Mouse (Mus musculus) hindlimb bud, embryonic 11.5 days (tissue): Measurements from ENCODE around the gene Cnot4.
"Not testable (repeated sequence)": the region's sequence is repeated elsewhere in the genome, so short reads cannot be mapped to it uniquely, and the experiment has no call there.

Experiments used
- DNase-seq: peaks from one replicate; pipeline ENCODE4 v3.0.0-alpha.2; 2012; ENCODE audit warnings: low read depth, low spot score; ENCODE audit errors: extremely low spot score

Gene Cnot4

DNA sequence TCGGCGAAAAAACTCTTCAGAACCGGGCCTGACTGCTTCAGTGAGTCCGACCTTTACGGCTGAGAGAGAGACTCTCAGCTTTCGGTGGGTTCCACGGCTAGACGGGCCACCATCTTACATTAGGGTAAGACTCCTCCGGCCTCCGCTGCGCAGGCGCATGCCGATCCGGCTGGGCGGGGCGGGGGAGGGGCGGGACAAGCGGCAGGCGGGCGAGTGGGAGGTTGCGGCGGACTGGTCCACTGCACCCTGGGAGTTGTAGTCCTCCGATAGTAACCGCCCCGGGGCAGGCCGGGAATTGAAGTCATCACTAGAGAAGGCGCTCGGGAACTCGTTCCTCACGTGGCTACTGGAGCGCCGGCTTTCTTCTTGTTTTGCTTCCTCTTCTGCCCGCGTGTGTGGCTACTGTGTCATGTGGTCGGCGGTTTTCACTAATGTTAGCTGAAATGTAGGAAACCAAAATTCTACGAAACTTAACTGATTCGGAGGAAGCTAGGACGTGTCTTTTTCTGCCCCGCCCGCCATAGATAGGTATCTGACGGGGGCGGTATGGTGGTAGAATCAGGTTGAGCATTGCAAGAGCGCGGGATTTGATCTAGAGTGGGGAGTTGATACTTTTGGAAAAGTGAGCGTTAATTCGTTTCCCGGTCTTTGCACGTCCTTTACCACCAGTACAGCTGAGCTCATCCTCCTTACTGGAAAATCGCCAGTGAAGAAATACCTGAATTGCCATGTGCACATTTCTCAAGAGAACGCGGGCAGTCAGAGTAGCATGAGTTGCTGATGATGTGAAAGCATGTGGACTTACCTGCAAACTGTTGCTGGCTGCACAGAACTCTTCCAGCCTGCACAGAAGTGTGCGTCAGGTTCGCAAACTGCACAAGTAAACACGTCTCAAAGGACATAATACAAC, at the start of gene Cnot4:
Cnot4 (minus strand) TSS at position 146 of the 910 bp plus-strand sequence.
- peak; percentile 82 for DNase-seq

DNA sequence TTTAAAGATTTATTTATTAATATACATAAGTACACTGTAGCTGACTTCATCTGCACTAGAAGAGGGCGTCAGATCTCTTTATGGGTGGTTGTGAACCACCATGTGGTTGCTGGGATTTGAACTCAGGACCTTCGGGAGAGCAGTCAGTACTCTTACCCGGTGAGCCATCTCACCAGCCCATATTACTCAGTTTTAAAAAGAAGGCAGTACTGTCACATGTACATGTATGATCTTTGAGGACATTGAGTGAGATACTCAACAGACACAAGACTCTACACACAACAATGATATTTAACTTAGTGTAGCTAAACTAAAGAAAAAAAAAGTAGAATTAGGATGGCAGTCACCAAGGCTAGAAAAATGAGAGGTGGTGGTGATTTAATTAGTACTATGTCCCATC, 45.8 kb upstream of the Cnot4 start:
- not testable (repeated sequence) for DNase-seq

DNA sequence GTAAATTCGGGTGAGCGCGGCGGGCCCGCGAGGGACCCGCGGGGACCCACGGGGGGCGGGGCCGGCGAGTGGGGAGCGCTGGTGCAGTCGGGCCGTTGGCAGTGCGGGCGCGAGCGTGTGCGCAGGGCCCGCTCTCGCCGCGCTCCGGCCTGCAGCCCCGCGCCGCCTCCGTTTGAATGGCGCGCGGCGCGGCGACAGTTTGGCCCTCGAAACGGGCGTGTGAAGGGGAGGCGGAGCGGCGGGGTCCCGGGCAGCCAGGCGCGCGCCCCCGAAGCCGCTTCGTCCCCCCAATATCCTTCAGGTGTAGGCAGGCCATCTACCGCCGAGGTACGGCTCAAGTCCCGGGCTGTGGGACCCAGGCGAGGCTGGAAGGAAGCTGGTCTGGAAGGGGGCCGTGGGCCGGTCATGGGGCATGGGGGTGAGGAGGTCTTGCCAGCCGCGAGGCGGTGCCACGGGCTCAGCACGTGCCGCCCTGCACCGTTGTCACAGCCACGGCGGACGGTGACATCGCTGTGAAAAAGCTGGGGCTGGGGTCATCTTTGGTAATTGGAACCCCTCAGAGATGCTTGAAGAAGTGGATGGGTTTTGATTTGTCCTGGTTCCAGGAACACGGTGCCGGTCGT, 44.2 kb upstream of the Cnot4 start:
- no peak for DNase-seq

DNA sequence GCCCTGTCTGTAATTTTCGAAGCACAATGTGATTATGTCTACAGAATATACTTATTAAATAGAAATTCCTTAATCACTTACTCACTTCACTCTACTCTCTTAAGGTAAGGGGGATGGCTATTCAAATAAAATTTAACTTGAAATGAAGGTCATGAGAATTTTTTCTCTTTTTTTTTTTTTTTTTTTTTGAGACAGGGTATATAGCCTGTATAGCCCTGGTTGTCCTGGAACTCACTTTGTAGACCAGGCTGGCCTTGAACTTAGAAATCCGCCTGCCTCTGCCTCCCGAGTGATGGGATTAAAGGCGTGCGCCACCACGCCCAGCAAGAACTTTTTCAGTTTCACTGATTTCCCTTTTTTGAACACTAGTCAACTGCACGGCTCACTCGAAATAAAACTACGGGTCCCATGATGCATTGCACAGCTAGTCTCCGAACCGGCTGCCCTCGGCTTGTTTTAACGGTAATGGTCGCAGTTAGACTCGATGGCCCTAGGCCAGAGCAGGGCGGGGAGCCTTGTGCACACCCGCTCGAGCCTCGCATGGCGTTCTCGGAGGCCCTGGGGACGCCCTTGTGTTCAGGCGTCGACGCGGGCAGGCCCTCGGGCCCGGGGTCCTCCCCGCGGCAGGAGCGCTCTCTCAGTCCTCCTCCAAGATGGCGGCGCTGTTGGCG, 43.6 kb upstream of the Cnot4 start, which contains the start of gene Nup205:
Nup205 (plus strand) TSS at position 443 of the 671 bp plus-strand sequence.
- DNase-seq: peak; percentile 62

DNA sequence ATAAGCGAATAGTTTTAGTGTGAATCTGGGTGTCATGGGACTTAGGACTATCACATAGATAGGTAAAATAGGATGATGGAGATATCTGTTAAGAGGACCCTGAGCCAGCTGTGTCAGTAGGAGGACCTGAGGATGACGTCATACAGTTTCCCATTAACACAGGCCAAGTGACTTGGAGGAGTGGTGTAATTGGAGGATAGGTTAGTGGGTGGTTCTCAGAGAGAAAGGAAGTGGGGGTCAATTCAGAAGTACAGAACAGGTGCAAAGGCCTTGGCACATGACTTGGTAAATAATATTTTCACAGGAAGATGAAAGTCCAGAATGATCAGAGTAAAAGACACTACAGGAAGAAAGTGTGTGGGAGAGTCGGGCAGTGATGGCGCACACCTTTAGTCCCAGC, 39.7 kb upstream of the Cnot4 start:
- DNase-seq: no peak

DNA sequence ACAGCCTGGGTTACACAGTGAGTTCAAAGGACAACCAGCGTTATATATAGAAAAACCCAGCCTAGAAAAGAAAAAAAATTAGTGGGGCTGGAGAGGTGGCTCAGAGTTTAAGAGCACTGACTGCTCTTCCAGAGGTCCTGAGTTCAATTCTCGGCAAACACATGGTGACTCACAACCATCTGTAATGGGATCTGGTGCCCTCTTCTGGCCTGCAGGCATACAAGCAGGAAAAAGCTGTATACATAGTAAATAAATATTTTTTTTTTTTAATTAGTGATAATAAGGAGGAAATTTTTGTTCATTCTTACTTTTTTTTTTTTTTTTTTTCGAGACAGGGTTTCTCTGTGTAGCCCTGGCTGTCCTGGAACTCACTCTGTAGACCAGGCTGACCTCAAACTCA, 38.5 kb upstream of the Cnot4 start:
- not testable (repeated sequence) for DNase-seq

DNA sequence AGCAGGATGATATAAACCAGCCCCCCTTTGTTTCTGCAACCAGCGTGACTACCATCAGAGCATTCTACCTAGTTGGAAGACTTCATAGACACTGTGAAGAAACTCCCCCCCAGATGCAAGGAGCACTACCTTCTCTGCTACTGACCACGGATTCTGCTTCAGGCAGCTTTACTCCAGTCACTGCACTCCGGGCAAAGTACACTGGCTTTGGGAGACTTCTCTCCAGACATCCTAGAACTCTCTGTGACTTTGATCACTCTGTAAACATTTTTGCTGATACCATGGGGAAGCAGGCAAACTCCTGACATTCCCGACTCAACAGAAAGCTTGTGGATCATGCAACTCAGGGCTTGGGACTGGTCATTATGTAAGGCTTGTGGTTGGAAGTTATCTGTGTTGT, 35.7 kb upstream of the Cnot4 start:
- DNase-seq: no peak

DNA sequence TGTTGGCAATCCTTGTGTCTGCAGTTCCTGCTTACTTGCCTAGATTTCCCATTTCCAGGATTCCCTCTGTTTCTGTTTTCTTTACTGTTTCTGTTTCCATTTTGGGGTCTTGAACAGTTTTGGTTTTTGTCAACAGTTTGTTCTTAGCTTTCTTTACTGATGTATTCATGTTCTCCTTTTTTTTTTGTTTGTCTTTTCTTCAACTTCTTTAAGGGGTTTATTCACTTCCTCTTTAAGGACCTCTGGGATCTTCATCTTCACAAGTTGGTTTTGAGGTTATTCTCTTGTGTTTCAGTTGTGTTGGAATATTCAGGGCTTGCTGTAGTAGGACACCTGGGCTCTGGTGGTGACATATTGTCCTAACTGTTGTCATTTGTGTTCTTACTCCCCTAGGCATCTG, 21.0 kb upstream of the Cnot4 start:
- DNase-seq: no peak

DNA sequence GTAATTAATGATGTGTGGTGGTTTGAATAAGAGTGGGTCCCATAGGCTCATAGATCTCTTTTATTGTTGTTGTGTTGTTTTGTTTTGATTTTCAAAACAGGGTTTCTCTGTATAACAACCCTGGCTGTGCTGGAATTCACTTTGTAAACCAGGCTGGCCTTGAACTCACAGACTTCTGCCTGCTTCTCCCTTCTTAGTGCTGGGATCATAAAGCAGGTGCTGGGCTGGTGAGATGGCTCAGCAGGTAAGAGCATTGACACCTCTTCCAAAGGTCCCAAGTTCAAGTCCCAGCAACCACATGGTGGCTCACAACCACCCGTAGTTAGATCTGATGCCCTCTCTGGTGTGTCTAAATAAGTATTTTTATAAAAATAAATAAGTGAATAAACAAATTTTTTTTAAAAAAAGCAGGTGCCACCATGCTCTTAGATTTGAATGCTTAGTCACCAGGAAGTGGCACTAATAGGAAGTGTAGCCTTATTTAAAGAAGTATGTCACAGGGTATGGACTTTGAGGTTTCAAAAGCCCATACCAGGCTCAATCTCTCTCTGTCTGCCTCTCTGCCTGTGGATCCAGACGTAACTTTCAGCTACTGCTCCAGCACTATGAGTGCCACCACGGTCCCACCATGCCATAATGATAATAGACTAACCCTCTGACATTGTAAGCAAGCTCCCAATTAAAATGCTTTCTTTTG, 14.3 kb upstream of the Cnot4 start:
- no peak for DNase-seq

DNA sequence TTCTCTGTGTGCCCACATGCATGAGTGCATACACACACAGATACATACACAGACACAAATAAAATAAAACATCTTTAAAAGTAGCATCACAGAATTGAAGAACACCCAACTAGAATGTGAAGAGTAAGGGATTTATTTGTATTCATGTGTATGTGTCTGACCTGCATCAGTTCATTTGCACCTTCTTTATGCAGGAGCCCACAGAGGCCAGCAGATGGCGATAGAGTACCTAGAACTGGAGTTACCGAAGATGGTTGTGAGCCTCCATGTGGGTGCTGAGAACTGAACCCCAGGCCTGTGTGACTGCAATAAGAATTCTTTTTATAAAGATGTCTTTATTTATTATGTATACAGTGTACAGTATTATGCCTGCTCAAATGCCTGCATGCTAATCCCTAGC, 12.0 kb upstream of the Cnot4 start:
- no peak for DNase-seq

DNA sequence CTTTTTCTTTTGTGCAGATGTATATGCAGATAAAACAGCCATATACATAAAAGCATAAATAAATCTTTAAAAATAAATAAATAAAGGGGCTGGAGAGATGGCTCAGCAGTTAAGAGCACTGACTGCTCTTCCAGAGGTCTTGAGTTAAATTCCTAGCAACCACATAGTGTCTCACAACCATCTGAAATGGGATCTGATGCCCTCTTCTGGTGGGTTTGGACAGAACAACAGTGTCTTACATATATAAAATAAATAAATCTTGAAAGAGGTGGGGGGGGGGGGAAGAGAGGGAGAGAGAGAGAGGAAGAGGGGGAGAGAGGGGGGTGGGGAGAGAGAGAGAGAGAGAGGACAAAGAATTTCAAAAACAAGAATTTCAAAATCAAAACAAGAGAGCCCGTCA, 6.8 kb upstream of the Cnot4 start:
- DNase-seq: no peak

DNA sequence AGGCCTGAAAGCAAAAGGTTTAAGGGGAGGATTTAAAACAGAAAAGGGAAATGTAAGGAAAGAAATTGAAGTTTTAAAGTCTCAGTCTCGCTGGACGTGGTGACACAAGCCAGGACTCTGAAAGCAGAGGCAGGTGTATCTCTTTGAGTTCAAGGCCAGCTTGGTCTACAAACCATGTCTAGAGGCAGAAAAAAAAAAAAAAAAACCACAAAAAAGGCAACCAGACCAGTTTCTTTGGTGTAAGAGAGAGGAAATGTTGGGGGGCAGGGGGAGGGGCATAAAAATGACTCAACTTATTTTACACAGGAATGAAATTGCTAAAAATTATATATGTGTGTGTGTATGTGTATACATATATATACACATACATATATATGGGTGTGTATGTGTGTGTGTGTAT, 1.3 kb upstream of the Cnot4 start:
- no peak for DNase-seq

DNA sequence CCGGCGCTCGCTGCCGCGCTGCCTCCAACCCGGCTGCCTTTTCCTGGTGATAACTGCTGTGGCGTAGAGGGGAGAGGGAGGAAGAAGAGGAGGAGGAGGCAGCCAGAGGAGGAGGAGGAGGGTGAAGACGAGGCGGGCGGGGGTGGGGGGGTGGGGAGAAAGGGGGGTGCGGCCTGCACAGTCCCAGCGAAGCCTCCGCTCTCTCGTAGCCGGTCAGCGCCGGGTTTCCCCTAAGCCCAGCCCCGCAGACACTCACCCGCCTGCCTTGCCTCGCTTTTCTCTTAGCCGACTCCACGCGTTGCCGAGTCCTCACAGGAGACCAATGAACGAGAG, 312 bp downstream of the Cnot4 start:
- DNase-seq: no peak

DNA sequence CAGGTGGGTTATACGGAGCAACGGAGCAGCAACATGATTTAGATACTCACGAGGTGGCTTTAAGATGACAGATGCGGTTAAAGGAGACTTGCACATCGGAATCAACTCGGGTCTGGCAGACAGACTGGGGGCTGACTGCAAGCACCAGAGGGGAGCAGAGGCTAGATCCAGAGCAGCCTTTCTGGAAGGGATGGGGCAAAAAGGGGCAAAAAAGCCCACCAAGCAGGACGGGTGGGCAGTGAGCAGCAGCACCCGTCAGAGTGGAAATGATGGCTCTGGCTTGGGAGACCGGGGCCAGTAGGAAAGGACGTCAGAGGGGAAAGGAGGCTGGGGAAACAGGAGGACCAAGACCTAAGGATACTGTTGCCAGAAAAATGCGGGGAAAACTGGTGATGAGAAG, 718 bp downstream of the Cnot4 start:
- DNase-seq: no peak

DNA sequence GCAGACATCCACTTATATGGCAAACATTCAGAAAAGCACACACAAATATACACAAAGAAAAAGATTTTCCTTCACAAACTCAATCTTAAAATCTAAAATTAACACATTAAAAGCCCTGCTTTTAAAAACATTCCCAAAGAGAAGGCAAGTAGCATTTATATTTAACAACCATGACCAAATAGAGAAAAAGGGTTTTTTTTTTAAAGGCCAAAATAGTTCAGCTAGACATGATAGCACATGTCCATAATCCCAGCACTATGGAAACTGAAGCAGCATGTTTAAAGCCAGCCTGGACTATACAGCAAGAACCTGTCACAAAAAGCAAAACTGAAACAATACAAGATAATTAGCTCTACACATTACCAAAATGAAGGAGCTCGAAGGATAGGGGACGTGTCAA, 11.0 kb downstream of the Cnot4 start:
- no peak for DNase-seq

DNA sequence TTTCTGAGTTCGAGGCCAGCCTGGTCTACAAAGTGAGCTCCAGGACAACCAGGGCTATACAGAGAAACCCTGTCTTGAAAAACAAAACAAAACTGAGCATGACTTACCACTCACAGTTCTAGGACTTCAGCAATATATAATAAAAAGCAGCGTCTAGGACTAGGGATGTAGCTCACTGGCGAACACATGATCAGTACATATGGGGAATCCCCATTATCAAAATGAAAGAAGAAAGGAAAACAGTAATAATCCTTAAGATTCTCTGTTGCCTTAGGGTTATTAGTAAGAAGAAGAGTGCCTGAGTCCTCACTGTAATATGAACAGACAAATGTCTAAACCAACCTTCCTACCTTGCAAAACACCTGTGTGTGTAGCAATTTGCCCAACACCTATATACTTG, 11.6 kb downstream of the Cnot4 start:
- no peak for DNase-seq

DNA sequence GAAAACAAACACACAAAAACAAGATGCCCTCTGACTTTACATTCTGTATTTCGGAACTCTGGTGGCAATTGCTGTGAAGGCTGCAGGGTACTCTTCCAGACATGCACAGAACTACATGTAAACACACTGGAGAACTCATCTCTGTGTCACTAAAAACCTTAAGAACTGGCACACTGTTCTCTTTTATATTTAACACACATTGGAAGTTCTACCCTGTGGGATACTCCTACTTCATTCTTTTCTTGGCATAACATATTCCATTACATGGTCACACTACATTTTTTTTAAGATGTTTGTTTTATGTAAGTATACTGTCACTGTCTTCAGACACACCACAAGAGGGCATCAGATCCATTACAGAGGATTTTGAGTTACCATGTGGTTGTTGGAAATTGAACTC, 31.1 kb downstream of the Cnot4 start:
- no peak for DNase-seq

DNA sequence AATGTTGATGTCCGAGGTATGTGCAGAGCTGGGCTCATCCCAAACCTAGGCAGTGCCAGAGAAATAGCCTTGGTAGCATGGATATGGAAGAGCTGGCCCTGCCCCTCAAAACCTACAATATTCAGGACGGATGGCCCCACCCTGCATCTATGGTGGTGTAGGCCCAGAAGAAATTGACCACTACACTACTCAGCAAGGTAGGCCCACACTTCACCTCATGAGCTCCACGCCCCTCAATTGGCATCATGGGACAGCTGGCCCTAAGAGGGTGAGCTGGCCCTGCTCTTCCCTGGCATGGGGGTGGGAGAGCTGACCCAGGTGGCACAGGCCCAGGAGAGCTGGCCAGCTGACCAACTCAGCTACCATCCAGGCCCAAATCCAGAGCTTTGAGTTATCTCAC, 48.6 kb downstream of the Cnot4 start:
- DNase-seq: no peak

DNA sequence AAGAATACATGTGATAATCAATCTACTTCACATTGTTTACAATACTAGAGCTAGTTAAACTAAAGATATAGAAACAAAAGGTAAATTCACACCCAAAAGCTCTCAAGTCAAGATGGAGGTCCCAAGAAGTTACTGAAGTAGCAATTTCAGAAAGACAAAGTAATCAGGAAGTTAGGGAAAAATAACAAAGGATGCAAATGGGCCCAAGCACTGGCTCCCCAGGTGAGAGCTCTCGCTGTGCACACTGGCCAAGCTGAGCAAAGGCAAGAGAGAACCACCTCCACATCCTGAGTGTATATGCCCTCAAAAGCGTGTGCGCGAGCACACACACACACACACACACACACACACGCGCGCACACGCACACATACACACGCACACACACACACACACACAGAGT, 58.4 kb downstream of the Cnot4 start:
- DNase-seq: no peak

DNA sequence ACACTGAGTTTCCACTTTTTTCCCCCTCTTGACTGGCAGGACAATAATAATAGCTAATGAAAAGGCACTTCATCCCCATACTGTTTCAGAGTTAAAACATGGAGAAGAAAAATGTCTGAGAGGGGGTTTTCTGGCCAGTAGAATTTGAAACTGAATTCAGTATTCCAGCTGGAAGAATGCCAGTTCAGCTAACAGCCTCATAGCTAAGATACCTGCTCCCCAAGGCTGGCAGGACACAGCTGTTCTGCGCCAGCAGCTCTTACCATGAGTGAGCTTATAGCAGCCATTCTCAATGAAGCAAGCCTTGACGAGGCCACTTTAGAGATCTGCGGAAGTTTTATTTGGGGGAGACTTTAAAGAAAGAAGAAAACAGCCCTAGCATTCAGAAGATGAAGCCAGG, 62.3 kb downstream of the Cnot4 start:
- no peak for DNase-seq

DNA sequence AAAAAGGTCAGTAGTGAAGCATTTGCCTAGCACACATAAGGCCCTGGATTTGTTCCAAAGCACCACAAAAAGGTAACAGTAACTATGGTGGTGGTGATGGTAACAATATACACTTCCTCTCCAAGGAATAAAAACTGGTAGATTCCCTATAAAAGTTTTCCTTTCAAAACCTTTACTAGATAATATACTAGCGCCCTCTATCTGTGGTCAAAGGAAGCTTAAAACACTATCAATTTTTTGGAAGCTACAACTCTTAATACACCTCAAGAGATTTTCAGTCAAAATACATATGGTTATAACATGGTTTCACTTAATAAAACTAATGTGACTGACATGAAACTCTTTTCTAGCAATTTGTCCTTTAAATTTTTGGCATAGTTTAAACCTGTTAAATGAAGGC, 71.1 kb downstream of the Cnot4 start:
- DNase-seq: no peak
